Mouse (Mus musculus) right cerebral cortex, postnatal 14 days (tissue): ENCODE results near the gene Gm9195.
A peak's percentile ranks its signal among the peaks of the same experiment; 100 is the strongest.

Experiments used
- DNase-seq: peaks from one replicate; pipeline ENCODE4 v3.0.0; 2022

The Gm9195 gene

GRCm38 (mm10) chr14:72440929-72441328, 50.7 kb downstream of the Gm9195 start:
- no peak for DNase-seq

- no peak for DNase-seq
These were observed 51.2 kb downstream of the Gm9195 start for GRCm38 (mm10) chr14:72440436-72440835.

DNA sequence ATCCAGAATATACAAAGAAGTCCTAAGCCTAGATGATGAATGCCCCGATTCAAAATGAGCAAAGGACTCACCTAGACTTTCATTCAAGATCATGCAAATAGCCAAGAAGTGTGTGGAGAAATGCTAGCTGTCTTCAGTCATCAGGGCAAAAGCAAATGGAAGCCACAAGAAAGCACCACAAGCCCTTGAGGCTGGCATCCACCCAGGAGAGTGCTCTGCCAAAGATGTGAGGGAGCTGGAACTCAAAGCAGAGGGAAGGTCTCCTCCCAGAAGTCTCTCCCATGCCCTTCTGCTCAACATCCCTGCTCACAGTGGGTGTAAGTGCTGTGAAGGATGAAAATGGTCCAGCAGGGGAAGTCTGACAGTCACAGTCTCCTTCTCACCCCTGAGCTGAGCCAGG, 52.7 kb downstream of the Gm9195 start:
- no peak for DNase-seq

GRCm38 (mm10) chr14:72389696-72390095, 101.9 kb downstream of the Gm9195 start:
- DNase-seq = peak; percentile 5

DNA sequence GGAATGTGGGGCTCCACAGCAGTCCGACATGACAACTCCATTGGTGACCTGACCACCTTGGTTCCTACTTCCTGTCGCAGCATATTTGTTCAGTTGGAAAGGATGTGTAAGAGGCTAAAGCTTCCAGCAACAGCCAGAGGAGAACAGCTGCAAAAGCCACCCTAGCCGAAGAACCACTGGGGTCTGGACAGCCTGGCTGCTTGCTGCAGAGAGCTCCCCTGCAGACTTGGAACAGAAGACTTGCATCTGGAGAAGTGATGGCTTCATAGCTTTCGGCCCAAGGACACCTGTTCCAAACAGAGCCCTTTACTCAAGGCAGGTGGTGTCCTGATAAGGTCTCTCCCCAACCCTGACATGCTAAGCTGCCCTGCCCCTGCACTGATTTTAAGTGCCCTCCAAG, 102.3 kb downstream of the Gm9195 start:
- DNase-seq = no peak

DNA sequence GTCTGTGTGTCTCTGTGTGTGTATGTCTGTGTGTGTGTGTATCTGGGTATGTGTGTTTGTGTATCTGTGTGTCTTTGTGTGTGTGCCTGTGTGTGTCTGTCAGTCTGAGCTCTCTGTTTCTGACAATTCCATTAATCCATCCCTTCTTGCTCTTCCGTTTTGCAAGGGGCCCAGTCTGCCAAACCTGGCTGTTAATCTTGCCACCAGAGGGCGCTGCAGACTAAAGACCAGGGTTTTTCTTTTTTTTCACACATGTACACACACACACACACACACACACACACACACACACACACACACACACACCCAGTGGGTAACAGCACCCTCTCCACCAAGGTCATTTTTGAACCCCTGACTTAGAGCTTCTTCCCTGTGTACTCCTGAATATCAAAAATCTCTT, 114.4 kb downstream of the Gm9195 start:
- peak; percentile 73 for DNase-seq
